Mouse (Mus musculus) 416B (cell line): ENCODE measurements around the gene Polr2l.

Source experiments
- DNase-seq: peaks from one replicate; pipeline ENCODE4 v3.0.0; 2011; ENCODE audit warnings: low read depth

The Polr2l gene

GRCm38 (mm10) chr7:141432186-141432611 lies 42.7 kb downstream of the Polr2l start:
- no peak for DNase-seq

- DNase-seq = no peak
These were observed 43.3 kb downstream of the Polr2l start for GRCm38 (mm10) chr7:141431434-141432185.

GRCm38 (mm10) chr7:141430585-141431240 lies 44.2 kb downstream of the Polr2l start:
- no peak for DNase-seq

- DNase-seq = no peak
These were observed 44.9 kb downstream of the Polr2l start for GRCm38 (mm10) chr7:141429840-141430584.

- no peak for DNase-seq
These were observed 45.6 kb downstream of the Polr2l start, which contains the start of gene Cend1 for GRCm38 (mm10) chr7:141429310-141429709. Gene Cend1, minus strand, starts transcription at chr7:141429491.

GRCm38 (mm10) chr7:141428701-141429100 lies 46.2 kb downstream of the Polr2l start:
- DNase-seq = no peak

- DNase-seq = no peak
These were observed 47.8 kb downstream of the Polr2l start for GRCm38 (mm10) chr7:141426948-141427730.

- DNase-seq = no peak
These were observed 51.1 kb downstream of the Polr2l start for GRCm38 (mm10) chr7:141423811-141424210.
